Mouse (Mus musculus) spleen, adult 2 months (tissue): Measurements from ENCODE around the gene Tmeff2.

Source experiments
- CTCF ChIP-seq: fragments of 200-500 bp; IDR thresholded peaks from 2 replicates; pipeline ENCODE4 v1.5.1; 2011; ENCODE audit warnings: mild to moderate bottlenecking, inconsistent platforms; ENCODE audit not compliant: insufficient read depth, insufficient read length, insufficient replicate concordance; ENCODE audit errors: extremely low read depth
- POLR2A ChIP-seq: fragments of 200-500 bp; IDR thresholded peaks from 2 replicates; pipeline ENCODE4 v1.6.1; 2011; ENCODE audit warnings: low read depth, low read length, inconsistent platforms

DNA sequence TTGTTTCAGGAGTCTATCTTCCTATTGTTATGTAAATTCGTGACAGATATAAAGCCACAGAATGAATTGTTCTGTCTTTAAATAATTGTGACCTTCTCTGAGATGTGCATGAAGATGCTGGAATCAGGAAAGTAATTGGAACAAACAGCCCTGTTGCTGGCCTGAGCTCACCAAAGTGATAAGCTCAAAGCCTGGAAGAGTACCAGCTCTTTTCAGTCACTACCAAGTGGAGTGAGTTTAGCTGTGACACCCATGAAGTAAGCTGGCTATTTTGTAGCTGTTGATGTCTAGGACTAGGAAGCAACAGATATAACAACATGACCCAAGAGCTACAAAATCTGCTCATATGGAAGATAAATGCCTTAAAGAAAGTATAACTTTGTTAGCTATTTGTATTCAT is 249.4 kb downstream of the Tmeff2 start:
- TF ChIP-seq POLR2A (no peak), CTCF (no peak)
